Mouse (Mus musculus) embryonic facial prominence, embryonic 13.5 days (tissue): Measurements from ENCODE around the gene Olfr92. TPM values are rescaled to one million over a fixed set of nuclear protein-coding genes. Genes with fewer than 3 reads are reported as not detected.

Source experiments
- ATAC-seq: fragments of 200-750 bp; cut with Nextera tagmentation; 2 replicates; pipeline ENCODE4 v1.8.0; 2017; ENCODE audit warnings: low read depth; ENCODE audit not compliant: insufficient number of reproducible peaks, insufficient read depth, low FRiP score, low TSS enrichment
- H3K27ac ChIP-seq: fragments of 300-500 bp; sonication (generic); 2 replicates; pipeline ENCODE4 v1.5.1; 2015; ENCODE audit warnings: moderate library complexity, mild to moderate bottlenecking, inconsistent platforms
- H3K27me3 ChIP-seq: fragments of 300-500 bp; sonication (generic); 2 replicates; pipeline ENCODE4 v1.6.1; 2015; ENCODE audit warnings: mild to moderate bottlenecking, inconsistent platforms
- H3K36me3 ChIP-seq: fragments of 300-500 bp; sonication (generic); 2 replicates; pipeline ENCODE4 v1.6.1; 2015; ENCODE audit warnings: mild to moderate bottlenecking, inconsistent platforms
- H3K4me1 ChIP-seq: fragments of 300-500 bp; sonication (generic); 2 replicates; pipeline ENCODE4 v1.6.1; 2015; ENCODE audit warnings: inconsistent platforms
- H3K4me2 ChIP-seq: fragments of 300-500 bp; sonication (generic); 2 replicates; pipeline ENCODE4 v1.6.1; 2015; ENCODE audit warnings: moderate library complexity, mild to moderate bottlenecking, inconsistent platforms
- H3K4me3 ChIP-seq: fragments of 300-500 bp; sonication (generic); 2 replicates; pipeline ENCODE4 v1.5.1; 2015; ENCODE audit warnings: mild to moderate bottlenecking, inconsistent platforms
- H3K9ac ChIP-seq: fragments of 300-500 bp; sonication (generic); 2 replicates; pipeline ENCODE4 v1.6.1; 2015; ENCODE audit warnings: mild to moderate bottlenecking, inconsistent platforms
- H3K9me3 ChIP-seq: fragments of 300-500 bp; sonication (generic); 2 replicates; pipeline ENCODE4 v1.6.1; 2016; ENCODE audit warnings: inconsistent platforms
- WGBS: fragments of 180-500 bp; shearing (Covaris S2); methylation state at CpG from one replicate; pipeline ENCODE4 v1.1.7; 2015; ENCODE audit warnings: mixed read lengths; 5-methylcytosine and 5-hydroxymethylcytosine counted together
- polyA plus RNA-seq: library from polyadenylated mRNA; unstranded; fragments of >200 nt; fragmentation: Nextera tagmentation; extraction: Ambion mirVana; gene quantifications from 2 replicates; pipeline ENCODE4 v1.2.1, GENCODE M21; 2015

The Olfr92 gene
- polyA plus RNA-seq, 1 experiment from 2014 or later = not detected

- H3K4me2 ChIP-seq = no peak overlapping the region
- peaks cover 86% of the 10 kb centered on the region for H3K36me3 ChIP-seq
- no peak overlapping the region for H3K27ac ChIP-seq
- 87% methylated on average over 3 of the region's 3 CpGs for WGBS
- H3K27me3 ChIP-seq = no peaks in the 10 kb centered on the region
- H3K9ac ChIP-seq = no peak overlapping the region
- H3K9me3 ChIP-seq = no peaks in the 10 kb centered on the region
- H3K4me3 ChIP-seq = no peak overlapping the region
- H3K4me1 ChIP-seq = no peaks in the 10 kb centered on the region
- no peak for ATAC-seq
These were observed 58.5 kb downstream of the Olfr92 start for GRCm38 (mm10) chr17:37061435-37061834.

Other genes starting within 250 kb of the Olfr92 start
- not detected in 2 replicates for gene Trim40, start 230.0 kb downstream of the Olfr92 start, polyA plus RNA-seq
- not detected in 2 replicates for gene Trim31, start 222.0 kb downstream of the Olfr92 start, polyA plus RNA-seq
- gene Rnf39, start 177.2 kb downstream of the Olfr92 start, polyA plus RNA-seq = 0.35 and 0.39 TPM in 2 replicates
- 118 and 130 TPM in 2 replicates for gene Ppp1r11, start 168.3 kb downstream of the Olfr92 start, polyA plus RNA-seq
- gene Znrd1, start 161.5 kb downstream of the Olfr92 start, polyA plus RNA-seq = 106 and 115 TPM in 2 replicates
- 4.9 and 6.4 TPM in 2 replicates for gene Znrd1as, start 161.5 kb downstream of the Olfr92 start, polyA plus RNA-seq
- gene 2410137M14Rik, start 138.9 kb downstream of the Olfr92 start, polyA plus RNA-seq = not detected in 2 replicates
- gene H2-M5, start 130.6 kb downstream of the Olfr92 start, polyA plus RNA-seq = 1.4 TPM in 2 replicates
- gene Zfp57, start 118.9 kb downstream of the Olfr92 start, polyA plus RNA-seq = 112 and 113 TPM in 2 replicates
- gene Mog, start 96.7 kb downstream of the Olfr92 start, polyA plus RNA-seq = 0.30 and 0.31 TPM in 2 replicates
- 15.8 and 16.1 TPM in 2 replicates for gene Gabbr1, start 74.1 kb downstream of the Olfr92 start, polyA plus RNA-seq
- 0.10 TPM in 1 of 2 replicates, not detected in the other for gene Olfr90, start 31.6 kb downstream of the Olfr92 start, polyA plus RNA-seq
- not detected in 2 replicates for gene Olfr91, start 21.8 kb downstream of the Olfr92 start, polyA plus RNA-seq
- not detected in 2 replicates for gene Olfr93, start 41.4 kb upstream of the Olfr92 start, polyA plus RNA-seq
- gene Ubd, start 73.8 kb upstream of the Olfr92 start, polyA plus RNA-seq = not detected in 2 replicates
- not detected in 2 replicates for gene Olfr94, start 80.9 kb upstream of the Olfr92 start, polyA plus RNA-seq
- gene Olfr95, start 93.0 kb upstream of the Olfr92 start, polyA plus RNA-seq = not detected in 2 replicates
- not detected in 2 replicates for gene Olfr96, start 100.1 kb upstream of the Olfr92 start, polyA plus RNA-seq
- gene Olfr97, start 117.2 kb upstream of the Olfr92 start, polyA plus RNA-seq = not detected in 2 replicates
- not detected in 2 replicates for gene Olfr98, start 143.7 kb upstream of the Olfr92 start, polyA plus RNA-seq
- gene H2-M3, start 150.1 kb upstream of the Olfr92 start, polyA plus RNA-seq = 0.94 and 1.4 TPM in 2 replicates
- not detected in 2 replicates for gene Olfr99, start 163.4 kb upstream of the Olfr92 start, polyA plus RNA-seq
- not detected in 2 replicates for gene Olfr101, start 184.2 kb upstream of the Olfr92 start, polyA plus RNA-seq
- not detected in 2 replicates for gene Olfr102, start 197.0 kb upstream of the Olfr92 start, polyA plus RNA-seq
- not detected in 2 replicates for gene Olfr103, start 219.6 kb upstream of the Olfr92 start, polyA plus RNA-seq
- not detected in 2 replicates for gene Olfr104-ps, start 239.5 kb upstream of the Olfr92 start, polyA plus RNA-seq